Mouse (Mus musculus): ENCODE results near the gene Abca12. TPM values are rescaled to one million over a fixed set of nuclear protein-coding genes. Genes with fewer than 3 reads are reported as not detected.

The Abca12 gene
- total and polyA plus RNA-seq, 2 experiments from 2014 or later = 0.10 to 0.44 TPM

GRCm38 (mm10) chr1:71296585-71296984 lies 118.1 kb downstream of the Abca12 start:
- Histone ChIP-seq H3K27me3 (ENCODE audit: insufficient read depth, low read length) (no peaks in the 10 kb centered on the region), H3K36me3 (ENCODE audit: insufficient read depth, low read length) (no peaks in the 10 kb centered on the region), H3K4me2 (ENCODE audit: low read depth, low read length, poor library complexity, severe bottlenecking) (no peak overlapping the region), H3K9me3 (ENCODE audit: low read length) (no peaks in the 10 kb centered on the region), H3K27ac (ENCODE audit: low read depth, low read length) (no peak overlapping the region), H3K4me3 (ENCODE audit: low read depth, low read length) (no peak overlapping the region), H3K4me1 (ENCODE audit: insufficient read depth, low read length) (no peaks in the 10 kb centered on the region), H3K9ac (replicated peaks; ENCODE audit: low read length, poor library complexity, severe bottlenecking) (no peak overlapping the region)
- ATAC-seq (ENCODE audit: low FRiP score) = peak; percentile 69
- DNase-seq (ENCODE audit: low spot score) = peak; percentile 62
- 0 out of 2 replicates have a peak, but pooled peaks have one; percentile 5 for TF ChIP-seq CTCF (IDR thresholded peaks at IDR 0.05)
- WGBS = 17% methylated on average over 2 of the region's 2 CpGs

GRCm38 (mm10) chr1:71291917-71292316 lies 122.8 kb downstream of the Abca12 start:
- Histone ChIP-seq H3K4me1 (ENCODE audit: insufficient read depth, low read length) (no peaks in the 10 kb centered on the region), H3K4me2 (ENCODE audit: low read depth, low read length, poor library complexity, severe bottlenecking) (no peak overlapping the region), H3K36me3 (ENCODE audit: insufficient read depth, low read length) (no peaks in the 10 kb centered on the region), H3K9me3 (ENCODE audit: low read length) (no peaks in the 10 kb centered on the region), H3K27ac (ENCODE audit: low read depth, low read length) (no peak overlapping the region), H3K27me3 (ENCODE audit: insufficient read depth, low read length) (no peaks in the 10 kb centered on the region), H3K4me3 (ENCODE audit: low read depth, low read length) (no peak overlapping the region), H3K9ac (replicated peaks; ENCODE audit: low read length, poor library complexity, severe bottlenecking) (no peak overlapping the region)
- WGBS = 46% methylated on average over 3 of the region's 3 CpGs
- ATAC-seq (ENCODE audit: low FRiP score) (no peak), DNase-seq (ENCODE audit: low spot score) (peak; percentile 68)
- TF ChIP-seq CTCF (IDR thresholded peaks at IDR 0.05) = no peak

GRCm38 (mm10) chr1:71289511-71289910 lies 125.2 kb downstream of the Abca12 start:
- H3K36me3 ChIP-seq (ENCODE audit: insufficient read depth, low read length) = no peaks in the 10 kb centered on the region
- H3K27ac ChIP-seq (ENCODE audit: low read depth, low read length) = no peak overlapping the region
- 30% methylated on average over 5 of the region's 5 CpGs for WGBS
- H3K9ac ChIP-seq (replicated peaks; ENCODE audit: low read length, poor library complexity, severe bottlenecking) = no peak overlapping the region
- no peaks in the 10 kb centered on the region for H3K4me1 ChIP-seq (ENCODE audit: insufficient read depth, low read length)
- no peaks in the 10 kb centered on the region for H3K9me3 ChIP-seq (ENCODE audit: low read length)
- peak; percentile 51 for DNase-seq (ENCODE audit: low spot score)
- no peak overlapping the region for H3K4me2 ChIP-seq (ENCODE audit: low read depth, low read length, poor library complexity, severe bottlenecking)
- no peak overlapping the region for H3K4me3 ChIP-seq (ENCODE audit: low read depth, low read length)
- ATAC-seq (ENCODE audit: low FRiP score) = no peak
- TF ChIP-seq CTCF (IDR thresholded peaks at IDR 0.05) = peak; percentile 76
- H3K27me3 ChIP-seq (ENCODE audit: insufficient read depth, low read length) = no peaks in the 10 kb centered on the region

- Histone ChIP-seq H3K36me3 (ENCODE audit: insufficient read depth, low read length) (no peaks in the 10 kb centered on the region), H3K4me2 (ENCODE audit: low read depth, low read length, poor library complexity, severe bottlenecking) (no peak overlapping the region), H3K4me3 (ENCODE audit: low read depth, low read length) (no peak overlapping the region), H3K9ac (replicated peaks; ENCODE audit: low read length, poor library complexity, severe bottlenecking) (no peak overlapping the region), H3K9me3 (ENCODE audit: low read length) (no peaks in the 10 kb centered on the region), H3K27me3 (ENCODE audit: insufficient read depth, low read length) (no peaks in the 10 kb centered on the region), H3K4me1 (ENCODE audit: insufficient read depth, low read length) (no peaks in the 10 kb centered on the region), H3K27ac (ENCODE audit: low read depth, low read length) (no peak overlapping the region)
- WGBS = 53% methylated on average over 5 of the region's 5 CpGs
- TF ChIP-seq CTCF (IDR thresholded peaks at IDR 0.05) = no peak
- DNase-seq (ENCODE audit: low spot score) (no peak), ATAC-seq (ENCODE audit: low FRiP score) (no peak)
Measured at GRCm38 (mm10) chr1:71276940-71277339, 137.8 kb downstream of the Abca12 start.

- no peak overlapping the region for H3K4me2 ChIP-seq (ENCODE audit: low read depth, low read length, poor library complexity, severe bottlenecking)
- no peaks in the 10 kb centered on the region for H3K36me3 ChIP-seq (ENCODE audit: insufficient read depth, low read length)
- no peaks in the 10 kb centered on the region for H3K9me3 ChIP-seq (ENCODE audit: low read length)
- ATAC-seq (ENCODE audit: low FRiP score) (no peak), DNase-seq (ENCODE audit: low spot score) (no peak)
- no peak overlapping the region for H3K4me3 ChIP-seq (ENCODE audit: low read depth, low read length)
- no peak overlapping the region for H3K9ac ChIP-seq (replicated peaks; ENCODE audit: low read length, poor library complexity, severe bottlenecking)
- no peaks in the 10 kb centered on the region for H3K4me1 ChIP-seq (ENCODE audit: insufficient read depth, low read length)
- no peak for TF ChIP-seq CTCF (IDR thresholded peaks at IDR 0.05)
- 81% methylated on average over 7 of the region's 7 CpGs for WGBS
- H3K27me3 ChIP-seq (ENCODE audit: insufficient read depth, low read length) = no peaks in the 10 kb centered on the region
- no peak overlapping the region for H3K27ac ChIP-seq (ENCODE audit: low read depth, low read length)
Measured at GRCm38 (mm10) chr1:71272550-71272949, 142.2 kb downstream of the Abca12 start.

GRCm38 (mm10) chr1:71272077-71272476 lies 142.6 kb downstream of the Abca12 start:
- 66% methylated on average over 8 of the region's 8 CpGs for WGBS
- Histone ChIP-seq H3K4me3 (ENCODE audit: low read depth, low read length) (no peak overlapping the region), H3K9ac (replicated peaks; ENCODE audit: low read length, poor library complexity, severe bottlenecking) (no peak overlapping the region), H3K4me2 (ENCODE audit: low read depth, low read length, poor library complexity, severe bottlenecking) (no peak overlapping the region), H3K4me1 (ENCODE audit: insufficient read depth, low read length) (no peaks in the 10 kb centered on the region), H3K36me3 (ENCODE audit: insufficient read depth, low read length) (no peaks in the 10 kb centered on the region), H3K27me3 (ENCODE audit: insufficient read depth, low read length) (no peaks in the 10 kb centered on the region), H3K27ac (ENCODE audit: low read depth, low read length) (no peak overlapping the region), H3K9me3 (ENCODE audit: low read length) (no peaks in the 10 kb centered on the region)
- TF ChIP-seq CTCF (IDR thresholded peaks at IDR 0.05) = no peak
- DNase-seq (ENCODE audit: low spot score) (no peak), ATAC-seq (ENCODE audit: low FRiP score) (no peak)
